Mouse (Mus musculus): ENCODE measurements at regions not wholly inside any gene's neighbourhood (a gene's known extent, or its start where the extent isn't known, plus 50 kb on each side); places are given as distances from the start of the nearest gene placed in this dataset.

DNA sequence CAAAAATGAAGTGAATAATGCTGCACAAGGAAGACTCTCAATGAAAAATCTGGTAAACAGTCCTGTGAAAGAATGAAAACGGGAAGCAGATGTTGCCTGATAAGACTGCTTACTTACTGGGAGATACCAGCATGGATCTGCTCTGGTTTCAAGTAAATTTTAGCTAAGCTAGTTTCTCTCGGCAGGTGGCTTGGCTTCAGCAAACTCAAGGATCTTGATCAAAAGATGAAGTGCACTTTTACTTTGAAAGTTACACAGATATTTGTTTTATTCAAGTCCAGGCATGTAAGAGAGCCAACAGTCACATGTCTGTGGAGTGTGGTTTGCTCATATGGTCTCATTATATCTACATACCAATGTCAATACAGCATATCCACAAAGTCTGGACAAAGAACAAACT, 451.5 kb upstream of the Akr1e1 start:
- TF ChIP-seq CTCF (IDR thresholded peaks at IDR 0.05; ENCODE audit: extremely low read depth, insufficient read depth, low read length) (no peak), POLR2A (IDR thresholded peaks at IDR 0.05; ENCODE audit: extremely low read depth, insufficient read depth, low read length) (no peak)
